Mouse (Mus musculus): ENCODE data around the gene Clip3.

GRCm38 (mm10) chr7:30324300-30324944 lies 32.9 kb downstream of the Clip3 start:
- TF ChIP-seq CTCF (IDR thresholded peaks at IDR 0.05; ENCODE audit: control insufficient read depth, insufficient read depth, insufficient replicate concordance, low read depth, low read length) (no peak), POLR2A (IDR thresholded peaks at IDR 0.05; ENCODE audit: control insufficient read depth, low read depth, low read length) (no peak)
